Mouse (Mus musculus) limb, embryonic 13.5 days (tissue): ENCODE data around the gene Olfr788. TPM values are rescaled to one million over a fixed set of nuclear protein-coding genes. Genes with fewer than 3 reads are reported as not detected.

Experiments
- ATAC-seq: fragments of 200-750 bp; cut with Nextera tagmentation; 2 replicates; pipeline ENCODE4 v1.8.0; 2017; ENCODE audit warnings: low read depth, moderate number of reproducible peaks, moderate TSS enrichment; ENCODE audit not compliant: low FRiP score
- H3K27ac ChIP-seq: fragments of 300-500 bp; sonication (generic); 2 replicates; pipeline ENCODE4 v1.5.1; 2015; ENCODE audit warnings: inconsistent platforms, mild to moderate bottlenecking, moderate library complexity
- H3K27me3 ChIP-seq: fragments of 300-500 bp; sonication (generic); 2 replicates; pipeline ENCODE4 v1.6.1; 2015; ENCODE audit warnings: mild to moderate bottlenecking, inconsistent platforms
- H3K36me3 ChIP-seq: fragments of 300-500 bp; sonication (generic); 2 replicates; pipeline ENCODE4 v1.6.1; 2015; ENCODE audit warnings: inconsistent platforms, mild to moderate bottlenecking, moderate library complexity
- H3K4me1 ChIP-seq: fragments of 300-500 bp; sonication (generic); 2 replicates; pipeline ENCODE4 v1.6.1; 2015; ENCODE audit warnings: inconsistent platforms
- H3K4me2 ChIP-seq: fragments of 300-500 bp; sonication (generic); replicated peaks from 2 replicates; pipeline ENCODE4 v1.6.1; 2015; ENCODE audit warnings: inconsistent platforms, mild to moderate bottlenecking, moderate library complexity
- H3K4me3 ChIP-seq: fragments of 300-500 bp; sonication (generic); 2 replicates; pipeline ENCODE4 v1.5.1; 2015; ENCODE audit warnings: moderate library complexity, mild to moderate bottlenecking, inconsistent platforms
- H3K9ac ChIP-seq: fragments of 300-500 bp; sonication (generic); 2 replicates; pipeline ENCODE4 v1.6.1; 2015; ENCODE audit warnings: mild to moderate bottlenecking, inconsistent platforms
- H3K9me3 ChIP-seq: fragments of 300-500 bp; sonication (generic); 2 replicates; pipeline ENCODE4 v1.6.1; 2016; ENCODE audit warnings: inconsistent platforms
- WGBS: fragments of 180-500 bp; shearing (Covaris S2); methylation state at CpG from one replicate; pipeline ENCODE4 v1.1.7; 2015; 5-methylcytosine and 5-hydroxymethylcytosine counted together
- polyA plus RNA-seq: library from polyadenylated mRNA; unstranded; fragments of >200 nt; fragmentation: Nextera tagmentation; extraction: Ambion mirVana; gene quantifications from 2 replicates; pipeline ENCODE4 v1.2.1, GENCODE M21; 2015

The Olfr788 gene
- polyA plus RNA-seq, result not detected in 2 replicates

DNA sequence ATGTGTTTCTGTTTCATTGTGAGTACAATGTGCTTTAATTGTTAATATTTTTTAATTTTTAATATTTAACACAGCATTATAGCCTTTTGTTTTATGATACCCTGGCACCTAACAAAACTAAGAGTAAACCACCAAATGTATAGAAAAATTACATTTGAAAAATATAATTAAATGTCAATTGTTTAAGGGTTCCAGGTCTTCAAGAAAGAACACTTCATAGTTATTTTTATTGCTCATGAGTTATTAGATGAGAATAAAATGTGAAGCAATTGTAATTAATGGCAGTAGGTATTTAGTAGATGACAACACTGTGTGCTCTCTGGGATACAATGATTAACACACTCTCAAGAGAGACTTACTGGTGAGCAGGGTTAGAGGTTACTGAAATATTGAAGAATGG is at the start of gene Olfr788:
TSS of gene Olfr788 (plus strand) at position 301 of the 400 bp plus-strand sequence.
- no peak for ATAC-seq
- H3K4me3 ChIP-seq, result no peak within 1 kb of the TSS
- no peaks in the 10 kb centered on the region for H3K9me3 ChIP-seq
- H3K4me2 ChIP-seq, result no peak within 1 kb of the TSS
- no peaks in the 10 kb centered on the region for H3K27me3 ChIP-seq
- no peak within 1 kb of the TSS for H3K9ac ChIP-seq
- H3K4me1 ChIP-seq, result no peaks in the 10 kb centered on the region
- no peaks in the 10 kb centered on the region for H3K36me3 ChIP-seq
- H3K27ac ChIP-seq, result no peak within 1 kb of the TSS

DNA sequence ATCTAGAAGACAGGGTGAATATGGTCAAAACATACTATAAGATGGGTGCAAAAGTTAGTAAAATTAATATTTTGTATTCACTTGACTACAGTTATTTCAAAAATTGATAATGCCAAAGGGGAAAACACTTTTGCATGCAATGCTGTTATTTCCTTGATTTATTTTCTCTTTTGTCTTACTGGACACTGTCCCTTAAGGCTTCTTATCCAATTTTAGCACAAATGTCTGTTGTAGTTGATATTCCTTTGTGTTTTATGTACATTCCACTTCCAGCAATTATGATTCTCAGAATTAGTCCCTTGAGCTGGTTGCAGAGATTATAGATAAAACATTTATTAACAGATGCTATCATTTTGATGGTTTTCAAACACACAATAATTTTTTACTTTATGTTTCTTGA is 43.8 kb upstream of the Olfr788 start, which contains the start of gene Olfr786:
TSS of gene Olfr786 (plus strand) at position 301 of the 400 bp plus-strand sequence.
- Histone ChIP-seq H3K9ac (no peak within 1 kb of the TSS), H3K4me3 (no peak within 1 kb of the TSS), H3K9me3 (no peaks in the 10 kb centered on the region), H3K4me1 (no peaks in the 10 kb centered on the region), H3K36me3 (no peaks in the 10 kb centered on the region), H3K4me2 (no peak within 1 kb of the TSS), H3K27ac (no peak within 1 kb of the TSS), H3K27me3 (no peaks in the 10 kb centered on the region)
- no peak for ATAC-seq

DNA sequence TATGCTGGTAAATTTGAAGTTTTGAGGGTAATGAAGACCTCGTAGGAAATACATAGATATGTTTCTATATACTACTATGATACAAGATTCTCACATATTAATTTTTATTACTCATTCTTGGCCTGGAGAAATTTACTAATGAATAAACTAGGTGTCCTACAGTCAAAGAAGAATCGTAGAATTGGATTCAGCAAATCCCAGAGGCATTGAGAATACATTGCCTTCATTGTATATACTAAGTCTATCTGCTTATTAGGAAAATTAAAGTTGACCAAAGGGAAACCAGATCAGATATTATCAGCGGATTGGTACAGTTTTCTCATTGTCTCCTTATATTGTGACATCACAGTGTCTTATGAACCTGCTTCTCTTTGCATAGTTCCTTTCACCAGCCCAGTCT is 9.2 kb upstream of the Olfr788 start, which contains the start of gene Olfr787:
TSS of gene Olfr787 (plus strand) at position 301 of the 400 bp plus-strand sequence.
- H3K4me3 ChIP-seq, result no peak within 1 kb of the TSS
- no peak within 1 kb of the TSS for H3K9ac ChIP-seq
- ATAC-seq, result no peak
- no peak within 1 kb of the TSS for H3K27ac ChIP-seq
- H3K27me3 ChIP-seq, result no peaks in the 10 kb centered on the region
- no peak within 1 kb of the TSS for H3K4me2 ChIP-seq
- no peaks in the 10 kb centered on the region for H3K36me3 ChIP-seq
- no peaks in the 10 kb centered on the region for H3K9me3 ChIP-seq
- 88% methylated on average over 3 of the region's 3 CpGs for WGBS
- H3K4me1 ChIP-seq, result no peaks in the 10 kb centered on the region

DNA sequence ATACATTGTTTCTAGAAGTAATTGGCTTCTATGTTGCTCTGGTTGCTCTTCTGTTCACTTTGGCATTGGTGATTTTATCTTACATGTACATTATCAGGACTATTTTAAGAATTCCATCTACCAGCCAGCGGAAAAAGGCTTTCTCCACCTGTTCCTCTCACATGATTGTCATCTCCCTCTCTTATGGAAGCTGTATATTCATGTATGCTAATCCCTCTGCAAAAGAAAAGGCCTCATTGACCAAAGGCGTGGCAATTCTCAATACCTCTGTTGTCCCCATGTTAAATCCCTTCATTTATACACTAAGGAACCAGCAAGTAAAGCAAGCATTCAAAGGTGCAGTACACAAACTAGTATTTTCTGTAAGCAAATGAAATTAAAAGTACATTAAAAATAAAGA is 2.5 kb downstream of the Olfr788 start:
- Histone ChIP-seq H3K9me3 (no peaks in the 10 kb centered on the region), H3K9ac (no peak overlapping the region), H3K27me3 (no peaks in the 10 kb centered on the region), H3K4me2 (no peak overlapping the region), H3K4me3 (no peak overlapping the region), H3K36me3 (no peaks in the 10 kb centered on the region), H3K27ac (no peak overlapping the region), H3K4me1 (no peaks in the 10 kb centered on the region)
- no peak for ATAC-seq
- 70% methylated on average over 2 of the region's 2 CpGs for WGBS

DNA sequence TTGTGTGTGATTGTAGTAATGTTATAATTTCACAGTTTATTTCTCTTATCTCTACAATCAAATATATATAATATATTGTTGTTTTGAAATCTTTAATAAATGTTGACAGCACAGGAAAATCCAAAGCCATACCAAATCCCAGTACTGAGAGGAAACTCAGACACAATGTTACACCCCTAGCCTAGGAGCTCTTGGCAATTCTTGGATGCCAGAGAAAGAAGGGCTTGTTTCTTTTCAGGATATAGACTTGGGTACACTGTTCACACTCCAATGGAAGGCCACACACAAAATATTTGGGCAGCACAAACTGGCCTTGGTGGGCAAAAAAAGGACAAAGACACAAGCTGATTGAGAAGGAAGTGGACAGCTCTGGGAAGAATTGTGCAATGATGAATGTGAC is 2.9 kb downstream of the Olfr788 start:
- Histone ChIP-seq H3K4me3 (no peak overlapping the region), H3K27me3 (no peaks in the 10 kb centered on the region), H3K4me2 (no peak overlapping the region), H3K9me3 (no peaks in the 10 kb centered on the region), H3K36me3 (no peaks in the 10 kb centered on the region), H3K4me1 (no peaks in the 10 kb centered on the region), H3K9ac (no peak overlapping the region), H3K27ac (no peak overlapping the region)
- no peak for ATAC-seq

DNA sequence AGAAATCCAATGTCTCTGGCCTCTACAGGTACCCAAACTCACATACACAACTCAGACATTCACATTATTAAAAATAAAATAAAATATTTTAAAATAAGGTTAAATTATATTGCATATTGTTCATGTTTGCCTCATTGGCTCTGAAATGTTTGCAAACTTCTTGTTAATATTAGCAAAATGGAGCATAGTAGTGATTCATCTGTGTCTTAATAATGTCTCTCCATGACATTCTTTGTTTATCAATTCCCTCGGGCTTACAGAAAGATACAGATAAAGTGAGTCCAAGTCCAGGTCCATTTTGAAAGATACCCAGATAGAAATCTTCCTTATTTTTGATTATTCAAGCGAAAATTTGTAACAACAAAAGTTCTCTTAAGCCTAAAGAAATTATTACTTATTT is 13.7 kb downstream of the Olfr788 start, which contains the start of gene Olfr789:
TSS of gene Olfr789 (plus strand) at position 301 of the 400 bp plus-strand sequence.
- no peaks in the 10 kb centered on the region for H3K9me3 ChIP-seq
- no peaks in the 10 kb centered on the region for H3K27me3 ChIP-seq
- H3K4me3 ChIP-seq, result no peak within 1 kb of the TSS

DNA sequence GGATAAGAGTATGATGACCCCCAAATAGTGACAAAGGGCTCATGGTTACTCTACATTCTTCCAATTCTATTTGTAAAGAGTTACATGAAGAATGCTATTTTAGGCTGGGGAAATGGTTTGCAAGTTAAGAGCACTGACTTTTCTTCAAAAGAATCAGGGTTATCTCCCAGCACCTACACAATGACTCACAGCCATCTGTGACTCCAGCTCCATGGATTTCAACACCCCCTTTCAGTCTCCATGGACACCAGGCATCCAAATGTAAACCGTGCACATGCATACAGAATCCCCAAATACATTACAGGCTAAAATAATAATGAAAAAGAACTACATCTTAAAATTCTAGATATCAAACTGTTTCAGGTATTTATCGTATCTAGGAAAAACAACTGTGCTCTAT is 19.3 kb downstream of the Olfr788 start:
- no peaks in the 10 kb centered on the region for H3K9me3 ChIP-seq
- H3K4me2 ChIP-seq, result no peak overlapping the region
- H3K9ac ChIP-seq, result no peak overlapping the region
- H3K36me3 ChIP-seq, result no peaks in the 10 kb centered on the region
- H3K4me1 ChIP-seq, result no peaks in the 10 kb centered on the region
- H3K27ac ChIP-seq, result no peak overlapping the region
- no peak overlapping the region for H3K4me3 ChIP-seq
- no peaks in the 10 kb centered on the region for H3K27me3 ChIP-seq
- no peak for ATAC-seq
- 74% methylated on average over 2 of the region's 2 CpGs for WGBS

More for the DNA sequence above, 13.7 kb downstream of the Olfr788 start, which contains the start of gene Olfr789:
- 63% methylated on average over 2 of the region's 2 CpGs for WGBS
- Histone ChIP-seq H3K9ac (no peak within 1 kb of the TSS), H3K4me1 (no peaks in the 10 kb centered on the region), H3K27ac (no peak within 1 kb of the TSS), H3K36me3 (no peaks in the 10 kb centered on the region), H3K4me2 (no peak within 1 kb of the TSS)
- ATAC-seq, result no peak

DNA sequence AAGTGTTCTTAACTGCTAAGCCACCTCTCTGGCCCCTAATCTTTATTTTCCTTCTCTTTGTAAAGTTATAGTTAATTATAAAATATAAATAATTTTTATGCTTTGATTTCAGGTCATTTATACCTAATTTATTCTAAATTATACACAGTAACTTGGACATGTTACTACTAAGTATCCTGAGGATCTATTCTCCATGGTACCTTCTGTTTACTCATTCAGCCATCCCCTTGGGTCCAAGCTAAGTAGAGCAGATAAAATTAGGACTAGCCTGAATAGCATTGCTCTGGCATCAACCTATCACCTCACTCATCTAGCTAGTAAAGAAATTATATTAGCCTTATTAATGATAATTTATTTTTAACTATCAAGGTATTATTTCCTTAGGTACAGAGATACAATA is 27.4 kb downstream of the Olfr788 start, which contains the start of gene Olfr790:
TSS of gene Olfr790 (plus strand) at position 301 of the 400 bp plus-strand sequence.
- Histone ChIP-seq H3K27me3 (no peaks in the 10 kb centered on the region), H3K9me3 (no peaks in the 10 kb centered on the region), H3K36me3 (no peaks in the 10 kb centered on the region), H3K4me1 (no peaks in the 10 kb centered on the region), H3K4me2 (no peak within 1 kb of the TSS), H3K27ac (no peak within 1 kb of the TSS), H3K4me3 (no peak within 1 kb of the TSS), H3K9ac (no peak within 1 kb of the TSS)
- ATAC-seq, result no peak

DNA sequence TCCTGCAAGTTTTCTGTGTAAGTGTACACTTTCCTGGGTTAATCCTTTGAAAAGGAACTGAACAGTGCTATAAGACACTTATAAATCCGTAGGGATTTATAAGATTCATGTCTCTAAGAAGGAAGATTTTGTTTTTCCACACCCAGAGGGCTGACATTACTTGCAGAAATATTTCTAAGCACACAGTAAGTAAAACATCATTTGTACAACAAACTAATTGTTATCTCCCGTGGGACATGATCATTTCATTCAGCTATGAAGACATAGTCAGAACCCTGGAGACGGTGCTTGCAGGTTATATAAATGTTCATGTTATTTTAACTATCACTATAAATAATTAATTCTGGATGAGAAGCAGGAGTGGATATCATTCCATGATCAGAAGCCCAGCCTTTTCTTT is 50.7 kb downstream of the Olfr788 start, which contains the start of gene Olfr791:
TSS of gene Olfr791 (plus strand) at position 301 of the 400 bp plus-strand sequence.
- ATAC-seq, result no peak
- WGBS, result 70% methylated on average over 3 of the region's 3 CpGs

More for the DNA sequence above, 50.7 kb downstream of the Olfr788 start, which contains the start of gene Olfr791:
- H3K27ac ChIP-seq, result no peak within 1 kb of the TSS
- no peak within 1 kb of the TSS for H3K4me3 ChIP-seq
- no peaks in the 10 kb centered on the region for H3K36me3 ChIP-seq
- H3K9me3 ChIP-seq, result no peaks in the 10 kb centered on the region
- H3K27me3 ChIP-seq, result no peaks in the 10 kb centered on the region
- no peaks in the 10 kb centered on the region for H3K4me1 ChIP-seq
- no peak within 1 kb of the TSS for H3K4me2 ChIP-seq
- no peak within 1 kb of the TSS for H3K9ac ChIP-seq

Other genes with a start within 250 kb of the Olfr788 start
- not detected in 2 replicates for gene Olfr774, start 234.8 kb upstream of the Olfr788 start, polyA plus RNA-seq
- not detected in 2 replicates for gene Olfr775, start 222.6 kb upstream of the Olfr788 start, polyA plus RNA-seq
- not detected in 2 replicates for gene Olfr776, start 211.9 kb upstream of the Olfr788 start, polyA plus RNA-seq
- not detected in 2 replicates for gene Olfr777, start 199.5 kb upstream of the Olfr788 start, polyA plus RNA-seq
- not detected in 2 replicates for gene Olfr780, start 152.9 kb upstream of the Olfr788 start, polyA plus RNA-seq
- gene Olfr781, start 142.1 kb upstream of the Olfr788 start, polyA plus RNA-seq, result not detected in 2 replicates
- gene Olfr782, start 122.1 kb upstream of the Olfr788 start, polyA plus RNA-seq, result not detected in 2 replicates
- gene Olfr784, start 86.9 kb upstream of the Olfr788 start, polyA plus RNA-seq, result 0.06 TPM in 2 replicates
- not detected in 2 replicates for gene Olfr785, start 65.6 kb upstream of the Olfr788 start, polyA plus RNA-seq
- not detected in 2 replicates for gene Olfr786, start 43.7 kb upstream of the Olfr788 start, polyA plus RNA-seq
- not detected in 2 replicates for gene Olfr787, start 9.1 kb upstream of the Olfr788 start, polyA plus RNA-seq
- gene Olfr789, start 13.8 kb downstream of the Olfr788 start, polyA plus RNA-seq, result not detected in 2 replicates
- gene Olfr790, start 27.5 kb downstream of the Olfr788 start, polyA plus RNA-seq, result not detected in 2 replicates
- gene Olfr791, start 50.8 kb downstream of the Olfr788 start, polyA plus RNA-seq, result not detected in 2 replicates
- gene Olfr792, start 68.2 kb downstream of the Olfr788 start, polyA plus RNA-seq, result not detected in 2 replicates
- not detected in 2 replicates for gene Olfr794, start 96.7 kb downstream of the Olfr788 start, polyA plus RNA-seq
- gene Olfr796, start 141.6 kb downstream of the Olfr788 start, polyA plus RNA-seq, result not detected in 2 replicates
- not detected in 2 replicates for gene Olfr798, start 156.9 kb downstream of the Olfr788 start, polyA plus RNA-seq
- gene Olfr799, start 166.5 kb downstream of the Olfr788 start, polyA plus RNA-seq, result not detected in 2 replicates
- gene Olfr800, start 186.7 kb downstream of the Olfr788 start, polyA plus RNA-seq, result not detected in 2 replicates
- not detected in 2 replicates for gene Olfr801, start 202.9 kb downstream of the Olfr788 start, polyA plus RNA-seq
- not detected in 2 replicates for gene Olfr802, start 217.2 kb downstream of the Olfr788 start, polyA plus RNA-seq
- not detected in 2 replicates for gene Olfr803, start 223.3 kb downstream of the Olfr788 start, polyA plus RNA-seq
- gene Olfr804, start 232.2 kb downstream of the Olfr788 start, polyA plus RNA-seq, result not detected in 2 replicates